Mouse (Mus musculus) layer of hippocampus, postnatal 36 days (tissue): Measurements from ENCODE around the gene Cyb5b. TPM values are rescaled to one million over a fixed set of nuclear protein-coding genes. Genes with fewer than 3 reads are reported as not detected.
A peak's percentile ranks its signal among the peaks of the same experiment; 100 is the strongest.
"Not testable (repeated sequence)": the region's sequence is repeated elsewhere in the genome, so short reads cannot be mapped to it uniquely, and the experiment has no call there.

ENCODE experiments used
- DNase-seq, 2 experiments: peaks; one replicate each; pipeline ENCODE4 v3.0.0; 2022
- total RNA-seq, 2 experiments: library from RNA; stranded (reverse); gene quantifications; 2 replicates each; pipeline ENCODE4 v1.2.3; 2021

Cyb5b gene
- total RNA-seq, 2 experiments from 2014 or later, result 106 to 109 TPM

- no peak for DNase-seq
Measured at GRCm38 (mm10) chr8:107172969-107173645, 22.7 kb downstream of the Cyb5b start.

GRCm38 (mm10) chr8:107181122-107181521 is 30.7 kb downstream of the Cyb5b start:
- DNase-seq, result no peak

- no peak for DNase-seq
Measured at GRCm38 (mm10) chr8:107184996-107185395, 34.6 kb downstream of the Cyb5b start.

- DNase-seq, result no peak
Measured at GRCm38 (mm10) chr8:107186659-107187390, 36.4 kb downstream of the Cyb5b start.

- no peak for DNase-seq
Measured at GRCm38 (mm10) chr8:107187631-107188030, 37.2 kb downstream of the Cyb5b start.

GRCm38 (mm10) chr8:107192631-107193030 is 42.2 kb downstream of the Cyb5b start:
- DNase-seq, result no peak

GRCm38 (mm10) chr8:107193331-107193730 is 42.9 kb downstream of the Cyb5b start:
- no peak for DNase-seq

- DNase-seq, result no peak
Measured at GRCm38 (mm10) chr8:107194786-107195451, 44.5 kb downstream of the Cyb5b start.

- no peak for DNase-seq
Measured at GRCm38 (mm10) chr8:107197901-107198826, 47.7 kb downstream of the Cyb5b start.

- DNase-seq, result no peak
Measured at GRCm38 (mm10) chr8:107205164-107205563, 54.7 kb downstream of the Cyb5b start.

GRCm38 (mm10) chr8:107205701-107206561 is 55.5 kb downstream of the Cyb5b start:
- DNase-seq, result peak; percentile 48 to 62

- no peak for DNase-seq
Measured at GRCm38 (mm10) chr8:107206782-107207525, 56.5 kb downstream of the Cyb5b start.

GRCm38 (mm10) chr8:107209185-107209584 is 58.7 kb downstream of the Cyb5b start:
- no peak for DNase-seq

GRCm38 (mm10) chr8:107212006-107212405 is 61.6 kb downstream of the Cyb5b start:
- DNase-seq, result no peak

- not testable (repeated sequence) for DNase-seq
Measured at GRCm38 (mm10) chr8:107217230-107217629, 66.8 kb downstream of the Cyb5b start.

GRCm38 (mm10) chr8:107218091-107218490 is 67.7 kb downstream of the Cyb5b start:
- no peak for DNase-seq

- DNase-seq, result no peak
Measured at GRCm38 (mm10) chr8:107219078-107219477, 68.6 kb downstream of the Cyb5b start.

GRCm38 (mm10) chr8:107221924-107222851 is 71.7 kb downstream of the Cyb5b start:
- no peak for DNase-seq

- DNase-seq, result no peak
Measured at GRCm38 (mm10) chr8:107226183-107226582, 75.7 kb downstream of the Cyb5b start.
